Mouse (Mus musculus): Measurements from ENCODE around the gene Sox11.

Sox11 gene

DNA sequence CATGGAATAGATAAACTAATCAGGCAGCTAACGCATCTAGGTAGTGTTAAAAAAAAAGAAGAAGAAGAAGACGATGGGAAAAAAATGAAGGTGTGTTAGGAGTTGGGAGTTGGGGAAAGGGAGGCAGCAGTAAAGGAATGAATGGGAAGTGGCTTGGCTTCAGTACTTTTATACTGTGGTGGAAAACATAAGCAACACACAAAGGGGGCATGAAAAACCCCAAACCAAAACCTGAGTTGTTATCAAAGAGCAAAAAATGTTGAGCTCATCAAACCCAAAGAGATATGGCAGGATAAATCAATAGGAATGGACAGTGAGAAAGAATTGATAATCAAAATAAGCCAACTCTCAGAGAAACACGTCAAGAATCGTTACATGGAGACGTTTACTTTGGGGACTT is 5.6 kb downstream of the Sox11 start:
- DNase-seq (ENCODE audit: low read depth in 2 of 2, low spot score in 2 of 2): no peak

DNA sequence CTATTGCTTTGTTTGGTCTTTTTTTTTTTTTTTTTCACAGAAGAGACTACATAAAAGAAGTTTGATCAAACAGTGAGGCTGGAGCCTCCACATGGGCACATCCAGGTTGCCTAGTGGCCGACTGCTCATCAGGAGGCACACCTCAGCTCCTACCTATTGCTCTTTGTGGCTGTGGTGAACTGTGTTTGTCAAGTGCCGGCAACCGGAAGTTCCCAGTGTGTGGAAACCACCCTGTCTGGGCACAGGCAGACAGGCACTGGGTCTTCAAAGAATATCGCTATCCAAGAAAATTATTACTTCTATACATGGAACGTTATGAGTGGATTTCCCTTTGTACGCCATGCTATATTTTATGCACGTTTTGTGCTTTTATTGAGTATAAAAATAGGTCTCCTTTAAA is 6.0 kb downstream of the Sox11 start:
- DNase-seq (ENCODE audit: low read depth in 2 of 2, low spot score in 2 of 2): no peak

DNA sequence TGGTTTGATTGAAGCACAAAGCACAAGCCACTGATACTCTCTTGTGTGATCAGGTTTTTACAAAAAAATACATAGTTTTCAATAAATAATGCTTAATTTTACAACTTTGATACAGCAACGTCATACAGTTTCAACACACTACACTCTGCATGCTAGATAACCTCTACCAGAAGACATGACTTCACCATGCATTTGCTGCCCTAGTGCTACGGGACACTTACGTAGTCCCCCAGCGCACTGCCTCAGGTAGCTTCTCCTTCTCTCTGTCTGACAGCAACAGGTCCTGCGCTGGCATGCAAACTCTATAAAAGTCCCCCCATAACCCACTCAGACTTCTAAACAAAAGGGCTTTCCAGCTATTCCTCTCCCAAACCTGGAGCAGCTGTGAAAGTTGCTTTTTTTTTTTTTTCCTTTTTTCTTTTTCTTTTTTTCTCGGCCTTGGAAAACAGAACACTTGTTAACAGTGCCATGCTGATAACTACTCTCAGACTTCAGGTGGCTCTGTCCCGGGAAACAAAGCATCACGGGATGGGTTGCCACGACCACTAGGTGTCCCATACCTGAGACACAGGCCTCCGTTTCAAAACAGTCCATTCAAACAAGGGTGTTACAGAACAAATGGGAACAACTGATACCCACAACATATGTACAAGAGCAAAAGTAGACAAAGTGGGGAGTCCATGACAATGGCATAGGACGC is 6.9 kb downstream of the Sox11 start:
- DNase-seq (ENCODE audit: low read depth in 2 of 2, low spot score in 2 of 2): no peak

DNA sequence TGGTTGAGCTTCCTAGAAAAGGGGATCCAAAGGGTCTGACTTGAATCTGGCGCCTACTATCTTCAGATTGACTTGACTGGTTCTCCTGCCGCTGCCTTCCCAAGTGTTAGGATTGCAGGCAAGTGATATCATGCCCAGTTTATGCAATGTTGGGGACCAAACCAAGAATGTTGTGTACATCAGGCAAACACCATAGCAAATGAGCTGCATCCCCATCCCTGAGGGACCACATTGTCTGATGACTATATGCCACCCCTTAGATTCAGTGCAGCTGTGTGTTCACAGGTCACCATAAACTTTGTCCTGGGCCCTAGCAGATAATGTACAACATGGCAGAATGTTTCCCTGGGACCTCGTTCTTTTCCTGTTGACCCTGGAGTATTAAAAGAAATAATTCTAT is 8.8 kb downstream of the Sox11 start:
- DNase-seq (ENCODE audit: low read depth in 2 of 2, low spot score in 2 of 2): no peak

DNA sequence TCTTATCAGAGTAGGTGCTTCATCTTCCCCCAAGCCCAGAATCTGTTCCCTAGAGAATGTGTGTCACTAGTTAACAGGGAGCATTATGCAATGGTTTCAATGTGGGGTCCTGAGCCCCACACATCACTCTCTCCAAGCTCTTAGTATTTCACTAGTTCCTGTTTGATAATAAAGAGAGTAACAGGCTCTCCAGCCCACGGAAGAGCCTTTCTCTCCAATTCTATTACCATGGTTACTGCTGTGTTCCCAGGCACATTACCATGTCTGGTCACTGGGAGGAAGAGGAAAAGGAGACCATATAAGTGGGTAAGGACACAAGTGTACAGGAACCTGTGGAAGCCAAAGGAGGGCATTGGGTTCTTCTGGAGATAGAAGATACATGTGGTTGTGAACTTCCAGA is 19.0 kb downstream of the Sox11 start:
- no peak for DNase-seq (ENCODE audit: low read depth in 2 of 2, low spot score in 2 of 2)

DNA sequence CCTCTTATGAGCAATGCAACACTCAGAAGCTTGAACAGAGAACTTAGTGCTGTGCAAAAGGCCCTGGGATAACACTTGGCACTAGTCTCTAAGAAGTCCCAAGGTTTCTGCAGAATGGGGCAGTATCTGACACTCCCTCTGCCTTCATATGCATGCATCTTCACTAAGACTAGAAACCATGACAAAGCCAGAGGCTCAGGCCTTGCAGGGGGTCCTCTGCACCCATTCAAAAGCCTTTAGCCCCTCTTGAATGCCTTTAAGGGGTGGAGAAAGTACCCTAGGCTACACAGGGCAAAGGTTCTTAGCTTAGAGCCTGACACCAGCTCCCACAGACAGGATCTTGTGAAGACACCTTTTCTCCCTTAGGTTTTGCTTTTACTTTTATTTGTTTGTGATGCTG is 21.7 kb downstream of the Sox11 start:
- no peak for DNase-seq (ENCODE audit: low read depth in 2 of 2, low spot score in 2 of 2)

DNA sequence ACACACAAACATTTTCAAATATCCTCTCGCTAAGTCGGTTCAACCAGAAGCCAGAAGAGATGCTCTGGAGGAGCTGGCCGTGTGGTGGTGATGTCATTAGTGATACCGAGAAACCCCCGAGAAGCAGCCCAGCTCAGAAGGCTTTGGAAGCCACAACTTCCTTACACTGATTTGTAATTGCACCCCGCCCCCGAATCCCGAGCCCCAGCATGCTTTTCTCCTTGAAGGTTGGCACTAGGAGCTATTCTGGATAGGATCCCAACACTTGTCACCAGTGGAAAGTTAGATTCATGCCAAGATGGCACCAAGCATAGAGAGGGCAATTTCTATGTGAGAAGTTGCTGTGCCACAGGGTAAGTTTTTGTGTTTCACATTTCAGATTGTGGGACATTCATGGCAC is 29.4 kb downstream of the Sox11 start:
- DNase-seq (ENCODE audit: low read depth in 2 of 2, low spot score in 2 of 2): no peak

DNA sequence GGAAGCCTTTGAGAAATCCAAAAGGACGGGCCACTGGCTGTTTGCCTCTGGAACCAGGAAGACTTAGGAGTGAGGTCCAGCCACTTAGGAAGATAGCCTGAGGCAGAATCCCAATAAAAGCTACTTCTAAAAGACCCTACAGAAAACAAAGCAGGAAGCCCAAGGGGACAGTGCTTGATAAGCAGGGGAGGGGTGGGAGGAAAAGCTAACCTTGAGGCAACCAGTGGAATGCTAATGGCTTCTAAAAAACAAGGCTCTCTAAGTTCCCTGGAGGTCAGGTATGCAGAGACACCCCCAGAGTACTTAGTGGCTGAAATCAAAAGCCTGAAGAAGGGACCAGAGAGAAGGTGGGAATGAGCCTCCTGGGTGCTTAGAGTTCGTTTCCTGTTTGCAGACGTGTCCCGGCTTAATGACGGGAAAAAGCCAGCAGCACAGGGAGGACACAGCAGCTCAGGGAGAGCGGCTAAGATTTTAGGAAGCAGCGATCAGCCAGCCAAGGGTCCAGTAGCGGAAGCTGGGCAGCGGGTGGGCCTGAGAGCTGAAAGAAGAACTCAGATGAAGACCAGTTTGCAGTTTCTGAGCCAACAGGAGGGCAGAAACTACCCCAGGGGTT is 30.4 kb downstream of the Sox11 start:
- no peak for DNase-seq (ENCODE audit: low read depth in 2 of 2, low spot score in 2 of 2)

DNA sequence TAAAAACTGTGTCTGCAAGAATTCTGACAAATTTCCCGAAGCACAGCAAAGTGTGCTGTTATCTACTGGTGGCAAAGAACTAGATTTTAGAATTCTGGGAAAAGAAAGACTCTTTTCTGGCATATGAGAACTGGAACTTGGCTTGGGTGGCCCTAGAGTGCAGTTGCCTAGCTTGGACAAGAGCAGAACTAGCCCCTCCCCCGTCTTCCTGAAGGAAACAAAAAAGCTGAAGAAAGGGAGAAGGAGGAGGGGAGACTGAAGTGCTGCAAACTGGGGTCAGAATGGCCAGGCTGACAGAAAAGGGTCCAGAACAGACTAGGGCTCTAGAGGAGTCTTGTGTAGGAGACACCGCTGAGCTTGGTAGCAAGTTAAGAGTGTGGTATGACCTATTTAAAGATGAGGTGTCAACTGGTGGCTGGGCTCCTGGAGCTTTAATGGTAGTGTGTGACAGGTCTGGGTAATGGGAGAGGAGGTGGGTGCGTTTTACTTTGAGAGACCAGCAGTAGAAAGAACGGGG is 31.0 kb downstream of the Sox11 start:
- DNase-seq (ENCODE audit: low read depth in 2 of 2, low spot score in 2 of 2): no peak

DNA sequence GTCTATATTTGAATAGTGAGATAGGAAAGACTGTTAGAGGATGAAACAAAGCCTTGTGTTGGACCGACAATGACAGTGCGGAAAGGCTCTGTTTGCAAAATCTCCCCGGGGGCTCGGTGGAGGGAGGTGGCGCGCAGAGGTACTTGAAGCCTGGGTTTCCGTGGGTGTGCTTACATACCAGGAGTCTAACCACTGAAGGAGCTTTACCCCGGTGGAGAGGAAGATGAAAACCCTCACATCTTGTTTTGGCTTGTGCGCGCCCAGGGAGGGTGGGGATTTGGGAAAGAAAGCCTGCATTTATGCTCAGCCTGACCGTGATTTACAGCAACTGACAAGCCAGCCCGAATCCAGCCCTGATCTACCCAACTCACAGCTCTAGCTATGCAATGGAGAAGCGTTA is 31.7 kb downstream of the Sox11 start:
- no peak for DNase-seq (ENCODE audit: low read depth in 2 of 2, low spot score in 2 of 2)

DNA sequence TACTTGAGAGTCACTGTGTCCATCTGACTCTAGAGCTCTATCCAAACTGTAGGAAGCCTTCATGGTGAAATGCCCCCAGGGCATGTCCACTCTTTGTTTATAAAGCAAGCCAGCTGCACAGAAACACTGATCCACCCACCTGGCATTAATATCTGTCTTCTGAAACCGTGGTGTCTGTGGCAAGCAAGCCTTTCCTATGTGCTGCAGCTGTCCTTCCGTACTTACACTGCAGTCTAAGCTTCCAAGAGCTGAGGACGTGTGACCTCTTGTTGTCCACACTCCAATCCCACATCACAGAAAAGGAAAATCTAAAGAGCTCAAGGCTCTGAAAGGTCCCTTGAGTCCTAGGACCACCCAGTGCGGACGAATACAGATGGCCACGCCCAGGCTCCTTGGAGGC is 32.4 kb downstream of the Sox11 start:
- DNase-seq (ENCODE audit: low read depth in 2 of 2, low spot score in 2 of 2): no peak

DNA sequence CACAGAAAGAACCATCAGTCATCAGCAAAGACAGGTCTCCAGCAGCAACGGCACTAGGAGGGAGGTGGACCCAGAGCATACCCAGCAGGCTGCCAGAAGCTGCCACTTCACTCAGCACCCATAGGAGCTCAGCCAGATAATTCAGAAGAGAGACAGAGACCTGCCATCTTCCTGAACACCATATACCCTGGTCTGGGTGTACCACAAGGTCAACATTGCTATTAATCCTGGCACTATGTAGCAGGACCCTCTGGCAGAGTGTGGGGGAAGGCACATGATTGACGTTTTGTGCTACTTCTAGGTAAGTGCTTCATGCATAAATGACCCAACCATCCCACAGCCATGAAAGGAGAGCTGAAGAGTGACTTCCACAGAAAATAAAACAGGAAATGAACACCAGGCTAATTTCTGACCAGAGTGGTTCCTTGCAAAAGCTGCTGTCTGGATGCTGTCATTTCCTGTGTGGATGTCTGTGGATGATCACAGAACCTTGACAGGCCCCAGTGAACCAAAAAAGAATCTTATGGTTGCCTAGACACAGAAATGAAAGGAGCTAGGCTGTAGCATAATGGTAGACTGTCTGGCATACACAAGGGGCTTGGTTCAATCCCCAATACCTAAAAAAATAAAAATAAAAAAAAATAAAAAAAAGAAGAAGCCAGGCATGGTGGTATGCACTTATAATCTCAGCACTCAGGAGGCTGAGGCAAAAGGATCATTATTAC is 37.5 kb downstream of the Sox11 start:
- DNase-seq (ENCODE audit: low read depth in 2 of 2, low spot score in 2 of 2): no peak

DNA sequence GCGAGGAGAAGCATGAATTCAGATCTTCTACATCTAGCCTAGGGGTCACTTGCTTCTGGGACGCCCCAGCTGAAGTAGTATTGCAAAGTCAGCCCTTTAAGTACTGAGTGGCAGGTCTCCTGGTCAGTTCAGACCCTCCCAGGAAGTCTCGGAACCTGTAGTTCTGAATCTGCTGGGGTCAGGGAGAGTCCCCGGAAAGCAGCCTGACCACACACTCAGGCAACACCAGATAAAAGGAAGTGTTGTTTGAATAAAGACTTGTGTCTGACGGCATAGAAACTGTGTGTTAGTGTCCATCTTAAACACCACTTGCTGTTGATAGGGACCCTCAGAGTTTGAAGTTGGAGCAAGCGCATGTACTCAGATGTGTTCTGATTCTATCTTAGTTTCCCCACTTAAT is 39.2 kb downstream of the Sox11 start:
- no peak for DNase-seq (ENCODE audit: low read depth in 2 of 2, low spot score in 2 of 2)

DNA sequence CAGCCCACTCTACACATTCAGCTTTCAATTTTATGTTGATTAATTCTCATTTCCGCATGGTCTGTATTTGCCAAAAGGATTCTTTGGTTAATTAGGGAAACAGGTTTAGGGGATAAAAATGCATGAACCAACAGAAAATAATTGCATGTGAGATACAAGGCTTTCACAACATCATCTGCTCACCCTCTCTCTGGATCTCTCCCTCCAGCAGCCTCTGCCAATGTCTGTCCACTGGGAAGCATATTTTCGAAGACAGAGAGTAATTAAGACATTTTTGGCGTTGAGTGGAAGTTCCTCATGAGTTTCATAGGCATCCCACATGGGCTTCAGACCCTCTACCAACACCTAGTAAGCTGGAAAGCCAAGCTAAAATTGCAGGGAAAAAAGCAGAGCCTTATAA is 43.7 kb downstream of the Sox11 start:
- DNase-seq (ENCODE audit: low read depth in 2 of 2, low spot score in 2 of 2): no peak

DNA sequence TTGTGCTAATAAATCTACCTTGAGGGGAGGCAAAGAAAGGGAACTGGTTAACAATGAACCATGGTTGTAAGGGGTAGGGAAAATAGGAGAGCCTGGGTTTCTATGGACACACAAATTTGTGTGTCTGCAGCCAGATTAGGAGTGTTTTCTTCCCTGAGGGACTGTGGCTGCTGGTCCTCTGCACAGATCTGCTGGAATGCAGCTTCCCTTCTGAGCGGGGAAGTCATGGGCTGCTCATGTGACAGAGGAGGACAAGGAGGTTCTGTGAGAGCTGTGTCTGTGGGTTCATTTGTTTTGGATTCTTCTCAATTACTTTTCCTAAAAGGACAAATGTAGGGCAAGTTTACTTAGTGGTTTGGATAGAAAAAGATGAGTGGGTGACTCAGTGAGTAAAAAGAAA is 48.2 kb downstream of the Sox11 start:
- DNase-seq (ENCODE audit: low read depth in 2 of 2, low spot score in 2 of 2): no peak

DNA sequence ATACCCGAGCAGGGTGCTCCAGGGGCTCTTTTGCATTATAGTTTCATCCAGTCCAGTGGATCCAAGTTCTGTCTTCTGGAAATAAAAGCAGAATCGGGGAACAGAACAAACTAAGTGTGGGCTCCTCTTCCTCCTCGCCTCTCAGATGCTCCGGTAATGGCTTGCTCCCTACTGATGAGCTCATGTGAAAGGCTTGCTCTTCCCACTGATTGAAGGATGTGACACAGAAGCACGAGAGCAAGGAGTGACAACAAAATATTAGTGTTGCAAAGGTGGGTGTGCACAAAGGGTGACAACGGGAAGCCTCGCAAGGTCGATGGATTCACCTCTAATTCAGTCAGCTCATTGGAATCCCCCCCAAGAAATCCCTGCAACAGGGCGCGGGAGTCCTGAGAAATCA is 48.6 kb downstream of the Sox11 start:
- no peak for DNase-seq (ENCODE audit: low read depth in 2 of 2, low spot score in 2 of 2)

DNA sequence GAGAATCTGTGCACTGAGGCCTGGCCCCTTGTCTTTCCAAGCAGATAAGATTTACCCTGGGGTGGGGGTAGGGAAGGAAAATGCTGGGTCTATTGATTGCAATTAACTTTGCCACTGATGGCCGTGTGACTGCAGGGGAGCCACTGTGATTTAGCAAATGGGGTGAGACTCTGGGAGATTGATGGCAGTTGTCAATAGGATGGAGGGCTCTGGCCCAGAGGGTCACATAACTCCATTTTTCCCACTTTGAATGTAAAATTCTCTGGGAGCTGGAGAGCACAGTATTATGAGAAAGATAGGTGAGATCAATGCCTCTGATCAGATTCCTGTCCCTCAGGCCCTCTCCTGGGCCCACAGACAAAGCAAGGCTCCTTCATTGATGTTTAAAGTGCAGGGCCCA is 49.2 kb downstream of the Sox11 start:
- DNase-seq (ENCODE audit: low read depth in 2 of 2, low spot score in 2 of 2): no peak
